Mouse (Mus musculus): ENCODE results near the gene Gm45844. TPM values are rescaled to one million over a fixed set of nuclear protein-coding genes. Genes with fewer than 3 reads are reported as not detected.
A peak's percentile ranks its signal among the peaks of the same experiment; 100 is the strongest.
"Not testable (repeated sequence)": the region's sequence is repeated elsewhere in the genome, so short reads cannot be mapped to it uniquely, and the experiment has no call there.

The Gm45844 gene
- total RNA-seq (2021) = 1 to 10 TPM; 2.8 to 3.0 TPM
- long read RNA-seq, experiment 1, partial matches to known transcripts = 0 of 1 reads
- long read RNA-seq, experiment 1, other reads (novel, unspliced or antisense) = 1 of 1 reads
- long read RNA-seq, experiment 2, partial matches to known transcripts = 0 of 5 reads
- long read RNA-seq, experiment 2, other reads (novel, unspliced or antisense) = 4 of 5 reads

DNA sequence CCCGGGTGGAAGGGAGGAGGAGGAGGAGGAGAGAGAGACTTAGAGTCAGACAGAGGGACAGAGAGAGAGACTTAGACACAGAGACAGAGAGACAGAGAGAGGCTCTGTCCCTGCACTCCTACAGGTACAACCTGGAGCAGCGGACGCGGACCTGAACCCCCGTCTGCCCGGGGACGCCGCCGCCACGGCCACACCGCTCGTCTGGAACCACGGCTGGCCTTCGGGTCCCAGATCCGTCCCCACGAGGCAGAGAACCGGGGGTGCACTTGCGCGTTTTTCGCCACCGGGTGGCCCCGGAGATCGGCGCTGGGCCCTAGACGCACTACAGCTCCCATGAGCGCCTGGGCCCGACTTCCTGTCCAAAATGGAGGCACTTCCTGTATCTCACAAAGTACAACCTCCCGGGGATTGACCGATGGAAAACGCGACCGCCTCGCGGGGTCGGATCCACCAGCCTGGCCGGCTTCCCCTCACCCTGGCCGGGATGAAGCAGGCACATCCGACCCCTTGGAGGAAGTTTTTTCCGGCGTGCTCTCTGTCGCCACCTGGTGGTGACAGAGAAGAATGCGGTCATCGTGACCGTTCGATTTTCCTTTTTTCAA, at the start of gene Gm45844:
TSS of gene Gm45844 (minus strand) at position 324 of the 602 bp plus-strand sequence.
- peak; percentile 74 to 81 for DNase-seq (ENCODE audit: low spot score in 2 of 2)

DNA sequence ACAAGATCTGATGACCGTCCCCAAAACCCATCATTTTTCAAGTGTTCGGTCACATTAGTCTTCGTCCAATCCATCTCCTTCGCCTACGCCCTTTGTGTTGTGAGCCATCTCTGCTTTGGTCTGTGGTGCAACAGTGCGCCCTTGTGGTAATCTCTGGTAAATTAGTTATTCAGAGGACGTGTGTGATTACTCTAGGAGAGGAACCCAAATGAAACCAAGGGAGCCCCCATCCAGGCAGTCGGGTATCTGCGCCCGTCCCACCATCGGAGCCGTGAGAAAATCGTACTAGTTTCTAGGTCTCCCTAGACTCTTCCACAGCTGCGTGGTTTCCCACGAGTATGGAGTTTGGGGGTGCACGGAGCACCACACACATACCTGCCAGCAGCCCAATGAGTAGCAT, 17.5 kb upstream of the Gm45844 start:
- DNase-seq (ENCODE audit: low spot score in 2 of 2) = no peak

DNA sequence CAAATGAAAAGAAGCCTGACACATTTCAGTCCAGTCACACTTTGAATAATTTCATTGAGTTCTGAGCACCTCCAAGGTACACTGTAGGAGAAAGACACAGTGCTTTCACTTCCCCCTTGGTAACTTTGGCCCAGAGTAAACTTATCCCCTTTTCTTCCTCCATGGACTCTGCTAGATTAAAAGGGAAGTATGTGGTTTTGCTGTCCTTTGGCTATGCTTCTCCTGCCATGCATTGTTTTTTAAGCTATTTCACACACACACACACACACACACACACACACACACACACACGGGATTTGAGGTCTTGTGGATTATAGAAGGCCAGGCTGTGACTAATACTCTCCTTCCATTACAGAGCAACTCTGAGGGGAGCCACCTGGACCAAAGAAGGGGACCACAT, 3.3 kb upstream of the Gm45844 start:
- no peak for DNase-seq (ENCODE audit: low spot score in 2 of 2)

DNA sequence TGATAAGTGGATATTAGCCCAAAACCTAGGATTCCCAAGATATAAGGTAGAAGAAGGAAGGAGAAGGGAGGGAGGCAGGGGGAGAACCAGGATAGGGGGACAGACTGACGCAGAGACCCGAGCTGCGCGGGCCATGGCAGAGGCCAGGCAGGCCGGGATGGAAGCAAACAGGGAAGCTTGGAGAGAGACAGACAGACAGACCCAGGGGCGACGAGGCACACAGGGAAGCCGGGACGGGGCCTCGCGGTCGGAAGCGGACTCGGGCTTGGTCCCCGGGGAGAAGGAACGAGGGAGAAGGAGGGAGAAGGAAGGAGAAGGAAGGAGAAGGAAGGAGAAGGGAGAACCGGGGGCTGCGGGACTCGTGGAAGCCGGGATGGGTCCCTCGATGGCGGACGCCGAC, 533 bp downstream of the Gm45844 start:
- DNase-seq (ENCODE audit: low spot score in 2 of 2) = not testable (repeated sequence)

DNA sequence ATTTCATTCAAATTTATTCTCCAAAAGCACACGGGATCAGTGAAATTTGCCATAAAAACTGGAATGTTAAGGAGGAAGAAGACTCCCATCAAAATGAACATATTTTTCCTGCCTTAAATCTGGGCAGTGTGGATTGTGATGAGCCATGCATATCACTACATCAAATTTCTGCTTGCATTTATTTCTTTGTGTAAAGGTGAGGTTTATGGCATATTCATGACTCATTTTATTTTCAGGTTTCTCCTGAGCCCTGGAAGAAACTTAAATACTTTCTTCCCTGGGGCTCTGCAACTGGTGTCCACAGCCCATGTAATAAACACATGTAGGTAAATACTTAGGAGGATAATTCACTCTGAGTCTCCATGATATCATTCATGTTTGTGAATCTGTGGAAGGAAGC, 30.9 kb downstream of the Gm45844 start, which contains the start of gene Vmn2r29:
TSS of gene Vmn2r29 (minus strand) at position 101 of the 400 bp plus-strand sequence.
- not testable (repeated sequence) for DNase-seq (ENCODE audit: low spot score in 2 of 2)

DNA sequence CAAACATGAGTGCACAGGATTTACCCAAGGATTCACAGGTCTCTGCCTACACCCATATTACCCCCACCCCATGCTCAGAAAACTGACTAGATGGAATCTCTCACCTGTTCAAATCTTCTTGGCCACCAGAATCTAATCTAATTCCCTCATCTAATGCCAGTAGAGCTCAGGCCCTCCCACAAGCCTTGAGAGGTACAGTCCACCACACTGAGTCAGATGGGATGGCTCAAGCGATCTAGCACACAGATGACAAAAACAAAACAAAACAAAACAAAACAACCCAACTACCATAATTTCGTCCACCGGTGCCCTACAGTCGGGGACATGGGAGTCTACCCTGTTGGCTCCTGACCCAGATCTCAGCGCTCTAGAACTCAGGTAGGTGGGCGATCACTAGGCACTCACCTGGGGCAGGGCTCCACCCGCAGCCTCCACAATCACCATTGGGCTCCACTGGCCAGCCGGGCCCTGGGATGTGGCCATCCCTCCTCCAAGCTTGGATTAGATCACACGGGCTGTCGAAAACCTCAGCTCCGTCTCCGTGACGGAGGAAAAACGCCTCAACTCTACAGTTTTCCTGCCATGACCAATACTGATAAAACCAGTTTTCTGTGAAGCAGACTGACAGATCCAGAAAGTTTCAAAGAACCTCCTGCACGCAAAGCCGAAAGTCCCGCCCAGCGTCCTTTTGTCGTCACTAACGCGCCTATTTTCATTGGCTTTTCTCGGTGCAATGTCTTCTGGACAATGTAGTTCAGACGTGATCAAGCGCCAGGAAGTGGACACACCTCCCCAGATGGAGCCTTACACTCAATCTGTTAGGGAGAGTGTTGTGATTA, 68.6 kb downstream of the Gm45844 start, which contains the start of gene Zfp772:
TSS of gene Zfp772 (minus strand) at position 686 of the 839 bp plus-strand sequence.
- not testable (repeated sequence) for DNase-seq (ENCODE audit: low spot score in 2 of 2)

DNA sequence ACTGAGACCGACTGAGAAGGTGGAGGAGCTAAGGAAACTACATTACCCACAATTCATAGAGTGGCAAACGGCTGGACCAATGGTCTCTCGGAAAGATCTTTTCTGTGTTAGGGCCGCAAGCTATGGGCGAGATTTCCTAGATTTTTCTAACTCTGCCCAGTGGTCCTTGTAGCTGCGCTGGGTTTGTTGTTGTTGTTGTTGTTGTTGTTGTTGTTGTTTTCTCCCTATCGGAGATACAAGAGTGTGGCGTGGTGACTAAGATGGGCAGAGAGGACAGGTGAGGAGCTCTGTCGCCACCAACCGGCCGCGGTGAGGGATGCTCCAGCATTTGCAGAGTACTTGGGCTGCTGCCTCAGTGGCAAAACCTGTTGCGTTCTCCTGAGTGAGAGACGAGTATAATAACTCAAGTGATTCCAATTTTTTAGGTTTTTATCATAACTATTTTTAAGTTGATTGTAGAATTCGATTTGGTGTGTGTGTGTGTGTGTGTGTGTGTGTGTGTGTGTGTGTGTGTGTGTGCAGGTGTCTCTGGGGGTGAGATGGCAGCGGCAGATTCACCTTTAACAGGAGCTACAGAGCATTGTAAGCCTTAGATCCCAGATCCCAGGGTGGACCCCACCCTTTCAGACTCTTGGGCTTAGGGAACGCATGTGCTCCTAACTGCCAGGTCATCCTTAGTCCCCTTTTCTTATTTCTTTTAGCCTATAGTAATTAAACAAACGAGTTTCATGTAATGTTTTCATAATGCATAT, 89.7 kb downstream of the Gm45844 start:
- no peak for DNase-seq (ENCODE audit: low spot score in 2 of 2)

DNA sequence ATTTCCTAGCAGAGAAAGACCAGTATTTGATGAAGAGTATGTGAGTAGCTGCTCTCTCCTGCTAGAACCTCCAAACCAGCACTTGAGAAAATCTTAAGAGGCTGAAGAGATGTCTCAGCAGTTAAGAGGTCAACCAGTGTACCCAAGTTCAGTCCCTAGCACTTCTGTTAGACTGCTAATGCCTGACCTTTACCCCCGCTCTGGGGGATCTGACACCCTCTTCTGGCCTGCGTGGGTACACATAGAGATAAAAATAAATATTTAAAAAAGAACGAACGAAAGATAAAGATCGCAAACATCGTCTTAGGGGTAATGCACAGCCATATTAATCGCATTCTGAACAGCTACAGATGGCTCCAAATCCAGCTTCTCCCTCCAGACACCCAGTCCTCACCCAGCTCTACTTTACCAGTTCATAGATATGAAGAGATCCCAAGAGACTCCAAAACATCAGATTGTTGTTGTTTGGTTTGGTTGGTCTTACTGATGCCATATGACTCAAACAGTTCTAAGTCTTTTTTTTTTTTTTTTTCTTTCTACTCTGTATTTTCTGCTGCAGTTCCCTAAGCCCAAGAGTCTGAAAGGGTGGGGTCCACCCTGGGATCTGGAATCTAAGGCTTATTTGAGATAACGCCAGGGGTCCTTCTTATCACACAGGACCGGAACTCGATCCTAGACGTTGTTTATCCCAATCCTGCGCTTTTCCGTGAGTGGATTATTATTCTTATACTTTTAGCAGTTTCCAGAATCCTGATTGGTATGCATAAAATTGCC, 90.5 kb downstream of the Gm45844 start:
- DNase-seq (ENCODE audit: low spot score in 2 of 2) = no peak

DNA sequence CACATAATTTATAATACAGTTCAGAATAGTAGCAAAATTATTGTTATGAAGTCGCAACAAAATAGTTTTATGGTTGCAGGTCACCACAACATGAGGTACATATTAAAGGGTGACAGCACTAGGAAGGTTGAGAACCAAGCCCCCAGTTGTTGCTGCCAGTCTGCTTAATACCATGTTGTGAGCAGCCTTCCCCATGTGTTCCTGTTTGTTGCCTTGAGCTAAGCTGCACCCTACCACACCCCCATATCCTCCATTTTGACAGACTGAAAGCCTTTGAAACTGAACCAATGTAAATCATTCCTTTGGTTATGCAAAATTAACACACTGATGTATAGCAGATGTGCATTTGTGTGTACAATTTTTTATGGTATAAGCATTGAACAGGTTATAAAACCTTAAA, 92.2 kb downstream of the Gm45844 start:
- no peak for DNase-seq (ENCODE audit: low spot score in 2 of 2)

DNA sequence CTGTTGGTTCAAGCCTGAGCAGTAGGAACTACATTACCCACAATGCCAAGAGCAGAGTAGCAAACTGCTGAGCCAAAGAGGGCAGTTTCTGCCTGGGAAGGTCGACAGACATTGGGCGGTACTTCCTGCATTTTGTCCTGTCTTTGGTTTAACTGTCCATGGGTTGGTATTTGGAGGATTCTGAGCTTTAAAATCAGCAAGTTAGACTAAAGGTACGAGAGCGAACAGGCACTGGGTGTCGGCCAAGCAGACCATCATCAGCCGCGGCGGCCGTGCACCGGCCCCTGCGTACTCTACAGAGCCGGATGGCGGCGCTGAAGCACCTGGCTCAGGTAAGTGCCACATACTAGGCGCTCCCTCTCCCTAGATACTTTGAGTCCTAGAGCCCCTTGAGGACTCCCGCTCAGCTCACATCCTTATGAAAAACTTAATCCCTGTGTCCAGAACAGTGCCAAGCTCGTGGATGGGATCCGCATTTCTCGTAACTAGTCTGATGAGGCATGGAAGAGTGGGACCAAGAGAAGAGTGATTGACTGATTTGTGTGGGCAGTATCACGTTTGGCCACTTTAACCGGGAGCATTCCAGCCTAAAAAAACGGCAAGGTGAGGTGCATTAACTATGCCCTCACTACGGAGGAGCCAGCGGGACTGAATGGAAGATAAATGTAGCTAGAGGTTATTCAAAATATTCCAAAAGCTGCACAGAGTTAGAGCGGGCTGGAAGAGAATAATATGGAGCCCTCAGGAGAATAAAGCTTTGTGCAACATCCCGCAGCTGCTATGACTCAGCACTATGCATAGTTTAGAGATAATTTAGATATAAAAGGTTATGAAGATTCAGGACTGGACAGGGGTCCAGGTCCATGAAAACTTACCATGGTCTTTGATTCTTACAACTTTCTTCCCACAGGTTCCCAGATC, 106.6 kb downstream of the Gm45844 start, which contains the start of gene Zfp418:
TSS of gene Zfp418 (plus strand) at position 104 of the 921 bp plus-strand sequence.
- DNase-seq (ENCODE audit: low spot score in 2 of 2) = peak in 1 of 2 experiments; percentile 20

Small RNA genes within 50 kb of the gene (microRNA-seq; reads per million reads assigned to microRNA genes)
- 1.1 reads per million for gene Mir5620

Other genes with a start within 250 kb of the Gm45844 start
- gene Zfp954, start 156.8 kb downstream of the Gm45844 start, total RNA-seq (2021) = 10 to 100 TPM; 10.6 to 10.8 TPM
- gene Zfp773, start 141.5 kb downstream of the Gm45844 start, total RNA-seq (2021) = under 1 TPM; 0.87 to 0.93 TPM
- gene Zfp418, start 107.0 kb downstream of the Gm45844 start, total RNA-seq (2021) = 1 to 10 TPM; 2.4 to 3.0 TPM
- gene Zfp772, start 68.3 kb downstream of the Gm45844 start, total RNA-seq (2021) = 1 to 10 TPM; 6.0 to 6.4 TPM
- under 1 TPM; 0.70 to 0.90 TPM for gene Vmn2r29, start 31.0 kb downstream of the Gm45844 start, total RNA-seq (2021)
- gene Clcn4, start 22.6 kb upstream of the Gm45844 start, total RNA-seq (2021) = 10 to 100 TPM; 55.6 to 60.7 TPM
- gene Vmn2r30, start 59.3 kb upstream of the Gm45844 start, total RNA-seq (2021) = under 1 TPM; 0.54 to 0.64 TPM
- 1 to 10 TPM; 2.2 to 3.1 TPM for gene Gm45783, start 96.3 kb upstream of the Gm45844 start, total RNA-seq (2021)
- not detected for gene Vmn2r31, start 121.4 kb upstream of the Gm45844 start, total RNA-seq (2021)
- not detected for gene Vmn2r32, start 201.7 kb upstream of the Gm45844 start, total RNA-seq (2021)